Mouse (Mus musculus) hindbrain, embryonic 12.5 days (tissue): ENCODE measurements at regions not wholly inside any gene's neighbourhood (a gene's known extent, or its start where the extent isn't known, plus 50 kb on each side); places are given as distances from the start of the nearest gene placed in this dataset.

Source experiments
- ATAC-seq: fragments of 200-750 bp; cut with Nextera tagmentation; 2 replicates; pipeline ENCODE4 v1.8.0; 2017; ENCODE audit warnings: moderate TSS enrichment; ENCODE audit not compliant: low FRiP score
- H3K27ac ChIP-seq: fragments of 300-500 bp; sonication (generic); 2 replicates; pipeline ENCODE4 v1.5.1; 2016; ENCODE audit warnings: mild to moderate bottlenecking
- H3K27me3 ChIP-seq: fragments of 300-500 bp; sonication (generic); 2 replicates; pipeline ENCODE4 v1.6.1; 2016; ENCODE audit warnings: mild to moderate bottlenecking
- H3K36me3 ChIP-seq: fragments of 300-500 bp; sonication (generic); 2 replicates; pipeline ENCODE4 v1.6.1; 2016; ENCODE audit warnings: mild to moderate bottlenecking
- H3K4me1 ChIP-seq: fragments of 300-500 bp; sonication (generic); 2 replicates; pipeline ENCODE4 v1.6.1; 2016
- H3K4me2 ChIP-seq: fragments of 300-500 bp; sonication (generic); replicated peaks from 2 replicates; pipeline ENCODE4 v1.6.1; 2016; ENCODE audit warnings: mild to moderate bottlenecking
- H3K4me3 ChIP-seq: fragments of 300-500 bp; sonication (generic); 2 replicates; pipeline ENCODE4 v1.5.1; 2016; ENCODE audit warnings: mild to moderate bottlenecking
- H3K9ac ChIP-seq: fragments of 300-500 bp; sonication (generic); 2 replicates; pipeline ENCODE4 v1.6.1; 2016; ENCODE audit warnings: mild to moderate bottlenecking, moderate library complexity
- H3K9me3 ChIP-seq: fragments of 300-500 bp; sonication (generic); replicated peaks from 2 replicates; pipeline ENCODE4 v1.6.1; 2016; ENCODE audit warnings: mild to moderate bottlenecking
- WGBS: fragments of 180-500 bp; shearing (Covaris S2); methylation state at CpG from one replicate; pipeline ENCODE4 v1.1.7; 2016; 5-methylcytosine and 5-hydroxymethylcytosine counted together

DNA sequence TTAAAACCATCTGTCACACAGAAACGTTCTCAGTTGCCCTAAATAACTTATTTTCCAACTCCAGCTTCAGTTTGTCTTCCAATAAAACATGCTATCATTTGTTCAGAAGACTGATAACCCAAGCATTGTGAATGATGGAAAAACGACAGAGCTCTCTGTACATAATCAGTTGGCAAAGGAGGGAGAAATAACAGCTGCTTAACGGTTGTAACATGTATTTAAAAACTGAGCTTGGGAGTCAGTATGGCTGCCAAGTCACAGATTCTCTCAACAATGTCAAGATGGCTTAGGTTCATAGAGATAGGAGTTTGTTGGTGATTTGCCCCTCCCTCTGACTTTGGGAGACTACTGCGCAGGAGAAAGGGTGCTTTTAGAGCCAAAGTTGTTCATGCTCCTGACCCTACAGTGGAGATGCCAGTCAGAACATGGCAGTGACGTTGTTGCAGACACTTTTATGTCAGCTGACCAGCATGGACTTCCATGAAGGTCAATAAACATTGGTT lies 140.2 kb downstream of the Qpct start:
- no peak for ATAC-seq
- H3K27me3 ChIP-seq = no peaks in the 10 kb centered on the region
- H3K36me3 ChIP-seq = no peaks in the 10 kb centered on the region
- H3K9me3 ChIP-seq = no peaks in the 10 kb centered on the region
- H3K4me3 ChIP-seq = no peak overlapping the region
- no peak overlapping the region for H3K4me2 ChIP-seq
- no peak overlapping the region for H3K27ac ChIP-seq
- H3K4me1 ChIP-seq = peaks cover 4% of the 10 kb centered on the region; the same call in 1 of the 2 replicates
- H3K9ac ChIP-seq = no peak overlapping the region
- WGBS = 83% methylated on average over 5 of the region's 5 CpGs

DNA sequence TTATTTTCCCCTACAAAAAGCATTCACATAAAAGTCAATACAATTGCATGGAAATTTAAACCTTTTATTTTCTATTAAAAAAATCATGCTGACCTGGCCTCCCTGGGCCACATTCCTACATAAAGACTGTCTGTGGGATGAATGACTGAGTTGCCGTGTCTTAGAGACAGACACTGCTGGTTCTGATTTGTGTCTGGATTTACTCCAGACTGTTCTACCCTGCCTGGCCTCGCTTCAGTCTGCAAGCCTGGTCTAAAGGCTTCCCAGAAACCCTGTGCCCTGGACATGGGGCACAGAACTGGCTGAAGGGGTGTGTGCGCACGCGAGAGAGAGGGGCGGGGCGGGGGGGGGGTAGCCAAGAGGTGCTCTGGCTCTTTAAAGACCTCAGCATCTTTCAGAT lies 136.6 kb downstream of the Qpct start:
- H3K9me3 ChIP-seq = no peaks in the 10 kb centered on the region
- WGBS = 73% methylated on average over 7 of the region's 7 CpGs

DNA sequence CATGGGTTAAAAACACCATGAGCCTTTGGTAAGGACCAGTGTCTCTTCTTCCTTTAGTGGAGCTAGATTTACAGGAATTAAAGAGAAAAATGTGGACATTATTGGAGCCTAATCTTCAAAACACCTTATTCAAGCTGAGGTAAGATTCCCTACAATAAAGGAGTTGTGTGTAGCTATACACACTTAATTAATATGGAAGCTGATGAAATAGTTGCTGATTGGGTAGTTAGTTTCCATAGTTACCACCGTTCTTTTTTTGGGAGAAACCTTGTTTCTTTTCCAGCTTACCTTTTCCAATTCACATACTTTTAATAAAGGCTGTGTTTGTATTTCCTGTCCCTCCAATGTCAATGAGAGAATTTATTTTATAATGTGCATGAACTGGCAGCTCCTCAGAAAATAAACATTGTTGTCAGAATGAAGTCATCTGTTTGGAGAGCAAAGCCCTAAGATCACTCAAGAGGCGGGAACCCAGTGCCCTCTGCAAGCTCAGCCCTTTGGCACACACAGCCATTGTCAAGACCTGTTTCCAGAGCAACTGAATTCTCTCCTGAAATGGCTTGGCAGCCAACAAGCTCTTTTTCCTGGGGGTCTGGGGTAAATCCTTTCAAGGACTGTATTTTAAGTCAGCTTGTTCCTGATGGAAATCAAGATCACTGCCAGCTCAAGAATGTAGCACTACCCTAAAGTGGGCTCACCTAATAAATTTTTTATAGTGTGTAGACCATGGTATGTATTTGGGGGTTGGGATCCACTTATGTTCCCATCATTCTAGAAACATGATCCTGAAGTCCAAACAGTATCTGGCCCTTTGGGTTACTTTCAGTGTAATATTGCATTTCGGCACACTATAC lies 128.8 kb downstream of the Qpct start:
- Histone ChIP-seq H3K4me2 (no peak overlapping the region), H3K4me1 (no peaks in the 10 kb centered on the region), H3K4me3 (no peak overlapping the region), H3K9me3 (no peaks in the 10 kb centered on the region), H3K9ac (no peak overlapping the region), H3K27ac (no peak overlapping the region), H3K36me3 (no peaks in the 10 kb centered on the region), H3K27me3 (no peaks in the 10 kb centered on the region)
- ATAC-seq = no peak
- WGBS = 75% methylated on average over 3 of the region's 3 CpGs

More for the DNA sequence above, 136.6 kb downstream of the Qpct start:
- no peak overlapping the region for H3K4me2 ChIP-seq
- no peak overlapping the region for H3K27ac ChIP-seq
- H3K27me3 ChIP-seq = no peaks in the 10 kb centered on the region
- H3K36me3 ChIP-seq = no peaks in the 10 kb centered on the region
- ATAC-seq = no peak
- H3K4me3 ChIP-seq = no peak overlapping the region
- H3K9ac ChIP-seq = no peak overlapping the region
- peaks cover 4% of the 10 kb centered on the region; the same call in 1 of the 2 replicates for H3K4me1 ChIP-seq

DNA sequence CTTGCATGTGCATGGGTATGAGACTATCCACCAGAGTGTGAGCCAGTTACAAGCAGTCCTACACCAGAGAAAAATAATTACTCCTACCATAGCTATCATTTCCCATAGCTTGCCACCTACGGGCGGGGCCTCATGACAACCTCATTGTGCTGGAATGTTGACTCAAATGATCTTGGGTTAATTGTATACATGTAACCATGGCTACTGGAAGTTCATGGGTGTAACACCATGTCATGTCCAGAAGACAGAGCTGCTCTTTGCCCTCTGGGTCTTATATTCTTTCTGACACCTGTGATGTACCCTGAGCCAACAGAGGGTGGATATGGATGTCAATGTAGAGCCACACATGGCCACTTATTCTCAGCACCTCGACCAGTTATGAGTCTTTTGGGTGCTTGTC lies 125.6 kb downstream of the Qpct start:
- H3K36me3 ChIP-seq = no peaks in the 10 kb centered on the region
- H3K27ac ChIP-seq = no peak overlapping the region
- H3K9me3 ChIP-seq = no peaks in the 10 kb centered on the region
- no peak overlapping the region for H3K4me3 ChIP-seq
- no peaks in the 10 kb centered on the region for H3K27me3 ChIP-seq
- no peak for ATAC-seq
- no peaks in the 10 kb centered on the region for H3K4me1 ChIP-seq
- H3K9ac ChIP-seq = no peak overlapping the region
- H3K4me2 ChIP-seq = no peak overlapping the region
- WGBS = 75% methylated on average over 3 of the region's 3 CpGs

DNA sequence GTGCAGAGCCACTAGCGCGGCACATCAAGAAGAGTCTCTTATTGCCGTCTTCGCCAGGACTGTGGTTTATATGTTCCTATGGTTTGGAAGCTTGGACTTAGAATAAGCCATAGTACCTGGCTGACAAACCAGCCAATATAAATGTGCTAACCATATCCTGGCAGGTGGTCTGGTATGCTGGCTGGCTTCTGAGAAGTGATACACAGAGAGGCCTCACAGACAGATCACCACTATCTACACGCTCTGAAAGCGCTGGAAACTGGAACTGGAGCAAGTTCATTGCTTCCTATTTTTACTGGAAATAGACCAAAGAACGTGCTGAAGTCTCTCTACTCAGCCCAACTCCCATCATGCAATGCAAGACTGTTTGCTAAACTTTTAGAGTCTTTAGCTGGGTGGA lies 124.7 kb downstream of the Qpct start:
- ATAC-seq = no peak
- no peaks in the 10 kb centered on the region for H3K36me3 ChIP-seq
- 87% methylated on average over 7 of the region's 7 CpGs for WGBS

DNA sequence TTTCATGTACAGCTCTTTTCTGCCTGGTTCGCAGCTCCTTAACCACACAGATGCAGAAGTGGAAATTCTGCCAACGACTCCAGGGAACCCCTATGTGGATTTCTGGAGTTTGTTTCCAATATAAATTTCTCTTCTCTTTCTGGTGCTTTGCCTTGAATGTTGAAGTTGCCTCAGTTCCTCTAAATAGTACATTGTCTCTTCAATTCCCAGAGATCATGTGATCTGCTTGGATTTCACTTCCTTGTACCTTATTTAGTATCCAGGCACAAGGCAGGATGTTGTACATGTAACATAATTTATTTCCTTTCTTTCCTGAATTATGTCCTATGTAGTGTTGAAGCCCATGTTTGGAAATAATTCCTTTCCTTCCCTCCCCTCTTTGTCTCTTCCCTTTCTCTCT lies 123.7 kb downstream of the Qpct start:
- no peaks in the 10 kb centered on the region for H3K27me3 ChIP-seq
- H3K9ac ChIP-seq = no peak overlapping the region
- H3K36me3 ChIP-seq = no peaks in the 10 kb centered on the region
- no peak overlapping the region for H3K4me3 ChIP-seq
- no peak overlapping the region for H3K4me2 ChIP-seq
- no peaks in the 10 kb centered on the region for H3K9me3 ChIP-seq
- H3K27ac ChIP-seq = no peak overlapping the region
- no peak for ATAC-seq
- 89% methylated on average over 2 of the region's 2 CpGs for WGBS
- no peaks in the 10 kb centered on the region for H3K4me1 ChIP-seq

More for the DNA sequence above, 124.7 kb downstream of the Qpct start:
- Histone ChIP-seq H3K4me2 (no peak overlapping the region), H3K27me3 (no peaks in the 10 kb centered on the region), H3K9me3 (no peaks in the 10 kb centered on the region), H3K9ac (no peak overlapping the region), H3K27ac (no peak overlapping the region), H3K4me3 (no peak overlapping the region), H3K4me1 (no peaks in the 10 kb centered on the region)

DNA sequence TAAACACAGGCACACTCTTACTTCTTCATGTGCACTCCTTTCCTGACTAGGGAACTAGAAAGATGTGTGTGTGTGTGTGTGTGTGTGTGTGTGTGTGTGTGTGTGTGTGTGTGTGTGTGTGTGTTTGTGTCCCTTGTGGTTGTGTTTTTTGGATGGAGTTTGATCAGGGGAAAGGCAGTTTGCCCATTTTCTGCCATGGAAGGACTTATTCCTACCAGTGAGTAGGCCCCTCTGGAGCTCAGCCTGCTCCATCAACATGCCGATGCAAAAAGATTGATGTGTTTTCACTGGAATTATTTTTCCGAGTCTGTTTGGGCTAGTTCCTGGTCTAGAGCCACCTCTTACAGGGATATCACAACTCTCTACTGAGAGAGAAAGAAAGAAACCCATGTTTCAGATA lies 120.6 kb downstream of the Qpct start:
- WGBS = 67% methylated on average over 2 of the region's 2 CpGs
- no peak for ATAC-seq
- Histone ChIP-seq H3K4me2 (no peak overlapping the region), H3K36me3 (no peaks in the 10 kb centered on the region), H3K9ac (no peak overlapping the region), H3K27me3 (no peaks in the 10 kb centered on the region), H3K4me3 (no peak overlapping the region), H3K27ac (no peak overlapping the region), H3K9me3 (no peaks in the 10 kb centered on the region), H3K4me1 (no peaks in the 10 kb centered on the region)

DNA sequence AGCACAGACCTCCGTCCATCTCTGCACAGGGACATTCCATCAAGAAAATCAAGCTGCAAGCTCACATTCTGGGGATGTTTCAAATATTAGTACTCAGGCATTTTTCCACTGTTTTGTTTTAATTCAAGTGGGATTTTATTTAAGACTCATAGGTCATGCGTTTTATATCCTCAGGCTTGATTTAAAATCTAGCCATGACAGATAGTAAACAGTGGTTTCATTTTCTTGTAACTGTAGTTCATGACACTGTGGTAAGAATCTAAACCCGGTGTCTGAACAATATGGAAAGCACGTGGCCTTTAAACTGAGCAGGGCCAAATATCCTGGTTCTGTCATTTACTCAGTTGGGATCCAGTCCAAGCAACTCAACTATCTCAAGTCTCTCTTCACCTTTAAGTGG lies 119.0 kb downstream of the Qpct start:
- Histone ChIP-seq H3K9ac (no peak overlapping the region), H3K4me2 (no peak overlapping the region), H3K4me1 (no peaks in the 10 kb centered on the region), H3K4me3 (no peak overlapping the region), H3K9me3 (no peaks in the 10 kb centered on the region), H3K36me3 (no peaks in the 10 kb centered on the region), H3K27ac (no peak overlapping the region), H3K27me3 (no peaks in the 10 kb centered on the region)
- ATAC-seq = no peak
- WGBS = 87% methylated on average over 4 of the region's 4 CpGs

DNA sequence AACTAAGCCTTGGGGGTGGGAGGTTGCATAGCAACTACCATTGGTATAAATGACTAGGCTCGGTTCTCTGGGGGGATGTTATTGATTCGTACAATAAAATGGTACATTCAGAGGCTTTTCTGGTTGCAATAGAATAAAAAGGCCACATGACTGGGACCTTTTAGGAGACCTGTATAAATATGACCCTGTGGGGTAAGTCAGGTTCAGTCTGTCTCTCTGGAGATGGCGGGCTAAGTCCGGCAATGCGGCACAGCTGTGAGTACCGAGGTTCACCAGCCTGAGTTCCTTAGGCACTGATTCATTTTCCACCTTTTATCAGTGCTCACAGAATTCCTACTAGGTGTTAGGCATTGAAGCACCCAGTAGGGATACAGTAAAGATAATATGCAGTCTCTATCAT lies 115.5 kb downstream of the Qpct start:
- no peak overlapping the region for H3K4me2 ChIP-seq
- no peaks in the 10 kb centered on the region for H3K4me1 ChIP-seq
- ATAC-seq = no peak
- H3K27ac ChIP-seq = no peak overlapping the region
- H3K36me3 ChIP-seq = no peaks in the 10 kb centered on the region
- no peak overlapping the region for H3K4me3 ChIP-seq
- no peaks in the 10 kb centered on the region for H3K9me3 ChIP-seq
- H3K27me3 ChIP-seq = no peaks in the 10 kb centered on the region
- 71% methylated on average over 6 of the region's 6 CpGs for WGBS
- H3K9ac ChIP-seq = no peak overlapping the region

DNA sequence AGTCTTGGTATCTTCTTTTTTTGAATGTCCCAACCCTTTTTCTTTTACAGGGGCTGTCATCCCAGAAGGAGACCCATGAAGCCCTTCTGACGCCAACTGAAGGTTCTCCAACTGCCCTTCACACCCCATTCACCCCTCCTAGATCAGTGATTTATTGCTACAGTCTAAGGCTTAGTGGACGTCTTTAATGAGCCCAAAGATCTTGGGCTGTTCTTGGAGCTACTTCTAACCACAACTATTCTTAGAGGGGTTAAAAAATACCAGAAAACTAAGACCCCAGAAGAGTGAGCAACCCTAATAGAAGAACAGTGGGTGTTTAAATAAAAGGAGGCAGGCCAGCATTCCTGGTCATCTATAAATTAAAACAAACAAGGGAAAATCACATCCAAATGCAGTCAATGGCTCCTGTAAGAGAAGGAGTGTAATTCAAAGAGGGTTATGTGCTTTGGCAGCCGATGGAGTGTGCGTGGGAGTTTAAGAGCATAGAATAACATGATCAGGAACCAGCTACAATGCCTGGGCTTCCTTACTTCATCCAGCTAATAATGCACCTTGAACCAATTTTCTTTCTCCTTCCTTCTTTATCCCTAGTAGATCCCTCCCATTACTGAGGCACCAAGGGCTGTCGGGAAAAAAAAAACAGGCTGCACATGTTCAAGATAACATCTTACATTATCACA lies 113.3 kb downstream of the Qpct start:
- Histone ChIP-seq H3K4me1 (no peaks in the 10 kb centered on the region), H3K36me3 (no peaks in the 10 kb centered on the region), H3K9me3 (no peaks in the 10 kb centered on the region), H3K9ac (no peak overlapping the region), H3K4me3 (no peak overlapping the region), H3K4me2 (no peak overlapping the region), H3K27ac (no peak overlapping the region), H3K27me3 (no peaks in the 10 kb centered on the region)
- WGBS = 74% methylated on average over 5 of the region's 5 CpGs
- no peak for ATAC-seq

DNA sequence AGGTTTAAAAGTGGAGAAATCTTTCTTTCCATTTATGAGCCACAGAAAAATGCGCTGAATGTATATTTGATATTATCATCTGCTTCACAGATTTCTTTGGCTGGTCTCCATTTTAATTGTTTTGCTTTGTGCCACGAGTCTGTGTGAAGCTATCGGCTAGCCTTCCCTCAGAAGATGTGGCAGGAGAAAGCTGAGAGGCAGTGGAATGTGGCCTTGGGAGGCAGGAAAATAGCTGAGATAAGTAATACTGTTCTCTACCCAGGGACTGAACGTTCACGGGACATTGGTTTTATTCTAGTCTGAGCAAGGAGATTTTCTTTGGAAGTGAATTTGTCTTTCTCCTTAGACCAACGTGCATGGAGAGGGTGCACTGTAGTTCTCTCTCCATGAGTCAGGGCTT lies 112.3 kb downstream of the Qpct start:
- Histone ChIP-seq H3K9ac (no peak overlapping the region), H3K36me3 (no peaks in the 10 kb centered on the region), H3K4me2 (no peak overlapping the region), H3K27me3 (no peaks in the 10 kb centered on the region), H3K9me3 (no peaks in the 10 kb centered on the region), H3K27ac (no peak overlapping the region), H3K4me3 (no peak overlapping the region), H3K4me1 (no peaks in the 10 kb centered on the region)
- 72% methylated on average over 6 of the region's 6 CpGs for WGBS
- no peak for ATAC-seq

DNA sequence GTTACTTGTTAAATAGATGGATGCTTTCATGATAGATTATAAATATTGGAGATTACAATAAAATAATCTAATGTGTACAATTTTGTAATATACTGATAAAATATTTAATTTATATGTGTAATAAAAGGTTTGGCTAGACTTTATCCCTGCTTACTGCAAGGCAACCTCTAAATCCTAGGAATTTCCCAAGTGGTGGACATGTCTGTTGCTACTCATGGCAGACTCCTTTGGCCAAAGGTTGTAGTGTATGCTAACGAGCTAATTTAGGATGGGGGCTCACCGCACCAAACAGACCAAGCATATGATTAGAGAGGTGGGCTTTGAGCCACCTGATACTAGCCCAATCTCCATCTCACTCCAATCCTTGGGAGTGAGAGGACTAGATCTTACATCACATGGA lies 102.4 kb downstream of the Qpct start:
- H3K27ac ChIP-seq = no peak overlapping the region
- WGBS = 88% methylated on average over 2 of the region's 2 CpGs
- no peaks in the 10 kb centered on the region for H3K36me3 ChIP-seq
- no peaks in the 10 kb centered on the region for H3K4me1 ChIP-seq
- no peak overlapping the region for H3K4me2 ChIP-seq
- no peak overlapping the region for H3K9ac ChIP-seq
- ATAC-seq = no peak
- no peaks in the 10 kb centered on the region for H3K27me3 ChIP-seq
- H3K4me3 ChIP-seq = no peak overlapping the region
- no peaks in the 10 kb centered on the region for H3K9me3 ChIP-seq

DNA sequence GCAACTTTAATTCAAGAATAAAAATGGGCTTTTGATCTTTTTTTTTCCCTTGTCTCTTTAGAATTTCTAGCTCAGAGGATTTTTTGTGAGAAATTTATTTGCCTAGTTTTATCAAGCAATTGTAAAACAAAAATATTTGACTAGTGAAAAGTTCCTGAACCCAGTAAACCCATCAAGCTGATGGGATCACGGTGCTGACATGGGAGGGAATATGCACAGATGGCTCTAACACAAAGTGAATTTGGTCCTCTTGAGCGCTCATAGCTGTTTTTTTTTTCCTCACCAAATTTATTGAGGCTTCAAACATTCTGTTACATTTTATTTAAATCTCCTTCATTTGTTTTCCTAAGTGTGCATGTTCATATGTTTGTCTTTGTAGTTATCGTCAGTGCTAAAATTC lies 101.1 kb downstream of the Qpct start:
- Histone ChIP-seq H3K4me2 (no peak overlapping the region), H3K9ac (no peak overlapping the region), H3K27ac (no peak overlapping the region), H3K4me1 (no peaks in the 10 kb centered on the region), H3K9me3 (no peaks in the 10 kb centered on the region), H3K4me3 (no peak overlapping the region), H3K36me3 (no peaks in the 10 kb centered on the region), H3K27me3 (no peaks in the 10 kb centered on the region)
- WGBS = 88% methylated on average over 3 of the region's 3 CpGs
- ATAC-seq = no peak
